Comparison of ENCODE assay signal across 9 mouse cellular contexts in genomic region chr2:109676618-109676974, GRCm38 (mm10). TPM values are rescaled to one million over a fixed set of nuclear protein-coding genes. Genes with fewer than 3 reads are reported as not detected.
DNase-seq lines count a peak whose midpoint lies in the region; ATAC-seq and TF ChIP-seq lines count a peak whose summit lies in the region.
"Had no signal": no experiment of that assay in that cellular context is flagged by ENCODE, and none has a peak within 500 bp of the region (broad histone marks: within the 10 kb centered on the region; RNA-seq: fewer than 3 reads in every experiment).

No protein-coding gene starts in this region.

- 0 out of 2 replicates have a peak overlapping the region, but pooled peaks have one; percentile 37 for H3K4me3 ChIP-seq in lung, embryonic 14.5 days (ENCODE audit: low read depth, low read length)
- peak overlapping the region; percentile 62 for H3K4me3 ChIP-seq in hindbrain, embryonic 14.5 days (replicated peaks; ENCODE audit: low read length)
- H3K4me3 ChIP-seq in neural tube, embryonic 13.5 days, result peak overlapping the region; percentile 64

- no peak for DNase-seq in cerebellum, postnatal 36 days
- no peak for DNase-seq in lung, embryonic 14.5 days
- no peak for DNase-seq in lung, postnatal 25 days (ENCODE audit: low spot score)
- DNase-seq in hindbrain, embryonic 14.5 days (ENCODE audit: low spot score), result peak; percentile 34
- DNase-seq in embryo, embryonic 10 days (ENCODE audit: low spot score), result no peak
- DNase-seq in adrenal gland, postnatal 10 days, result no peak

- no peaks in the 10 kb centered on the region for H3K4me1 ChIP-seq in lung, embryonic 14.5 days (ENCODE audit: insufficient read depth)
- peaks cover 25% of the 10 kb centered on the region for H3K4me1 ChIP-seq in hindbrain, embryonic 14.5 days (replicated peaks; ENCODE audit: control insufficient read depth, insufficient read depth, low read length)
- H3K4me1 ChIP-seq in neural tube, embryonic 13.5 days (replicated peaks), result peaks cover 55% of the 10 kb centered on the region

- 5% methylated on average over 6 of the region's 6 CpGs for WGBS in lung, embryonic 14.5 days
- 0% methylated on average over 5 of the region's 6 CpGs for WGBS in hindbrain, embryonic 14.5 days
- WGBS in neural tube, embryonic 13.5 days, result under 1% methylated on average over 5 of the region's 6 CpGs

- no peak overlapping the region for H3K9ac ChIP-seq in lung, embryonic 14.5 days
- peak overlapping the region; percentile 87 for H3K9ac ChIP-seq in hindbrain, embryonic 14.5 days
- peak overlapping the region; percentile 82 for H3K9ac ChIP-seq in neural tube, embryonic 13.5 days
- H3K9ac ChIP-seq: stomach, embryonic 15.5 days had no signal

- H3K27ac ChIP-seq in lung, embryonic 14.5 days (ENCODE audit: low read depth), result no peak overlapping the region
- peak overlapping the region; percentile 98; the same call in 1 of the 2 replicates for H3K27ac ChIP-seq in hindbrain, embryonic 14.5 days
- 0 out of 2 replicates have a peak overlapping the region, but pooled peaks have one; percentile 33 for H3K27ac ChIP-seq in neural tube, embryonic 13.5 days (replicated peaks)
- H3K27ac ChIP-seq: stomach, embryonic 15.5 days had no signal

- H3K27me3 ChIP-seq in lung, embryonic 14.5 days (ENCODE audit: insufficient read depth, low read length), result peaks cover 63% of the 10 kb centered on the region
- H3K27me3 ChIP-seq in hindbrain, embryonic 14.5 days (ENCODE audit: control insufficient read depth, insufficient read depth, low read length), result peaks cover 43% of the 10 kb centered on the region
- H3K27me3 ChIP-seq in neural tube, embryonic 13.5 days, result peaks cover 72% of the 10 kb centered on the region

- no peak overlapping the region; the same call in 1 of the 2 replicates for H3K4me2 ChIP-seq in lung, embryonic 14.5 days
- peak overlapping the region; percentile 93 for H3K4me2 ChIP-seq in hindbrain, embryonic 14.5 days (replicated peaks)
- H3K4me2 ChIP-seq in neural tube, embryonic 13.5 days, result peak overlapping the region; percentile 91

- peak; percentile 10 for ATAC-seq in cerebellum, adult (ENCODE audit: insufficient number of reproducible peaks, low FRiP score, low TSS enrichment)
- no peak for ATAC-seq in lung, embryonic 14.5 days (ENCODE audit: insufficient read depth)
- ATAC-seq in hindbrain, embryonic 14.5 days (ENCODE audit: low FRiP score), result 0 out of 2 replicates have a peak, but pooled peaks have one; percentile 3
- ATAC-seq in neural tube, embryonic 13.5 days (ENCODE audit: low read depth), result no peak

- TF ChIP-seq CTCF in lung, embryonic 14.5 days (IDR thresholded peaks at IDR 0.05; ENCODE audit: low read depth), result no peak

- H3K36me3 ChIP-seq in lung, embryonic 14.5 days (ENCODE audit: insufficient read depth), result no peaks in the 10 kb centered on the region
- no peaks in the 10 kb centered on the region for H3K36me3 ChIP-seq in hindbrain, embryonic 14.5 days (replicated peaks; ENCODE audit: control insufficient read depth, insufficient read depth)
- H3K36me3 ChIP-seq in neural tube, embryonic 13.5 days, result no peaks in the 10 kb centered on the region
- H3K36me3 ChIP-seq: stomach, embryonic 15.5 days had no signal

- no peaks in the 10 kb centered on the region for H3K9me3 ChIP-seq in lung, embryonic 14.5 days (ENCODE audit: low read depth, low read length)
- H3K9me3 ChIP-seq in hindbrain, embryonic 14.5 days (ENCODE audit: control insufficient read depth, low read length), result no peaks in the 10 kb centered on the region
- no peaks in the 10 kb centered on the region for H3K9me3 ChIP-seq in neural tube, embryonic 13.5 days
- H3K9me3 ChIP-seq: stomach, embryonic 15.5 days had no signal

RNA-seq across cellular contexts. Expression of gene Bdnf, which starts 2.1 kb away (rescaled TPM):
- 0.76 and 0.91 TPM in 2 replicates for polyA plus RNA-seq in lung, embryonic 14.5 days (2014; fragmentation: Nextera tagmentation; extraction: Ambion mirVana)
- 4.2 and 5.3 TPM in 2 replicates for polyA plus RNA-seq in hindbrain, embryonic 14.5 days (2014; fragmentation: Nextera tagmentation; extraction: Ambion mirVana)
- polyA plus RNA-seq in neural tube, embryonic 13.5 days (2015; fragmentation: Nextera tagmentation; extraction: Ambion mirVana), result 3.1 and 3.2 TPM in 2 replicates
- total RNA-seq in adrenal gland, postnatal 10 days (2021), result under 1 TPM; 0.24 to 0.63 TPM

Comparison
In these comparisons a context has a peak if more than half of its experiments do, and no peak if none do; other contexts are left out.
1. ATAC-seq: peak in cerebellum, adult (single experiment) and hindbrain, embryonic 14.5 days (single experiment); none in lung, embryonic 14.5 days (single experiment) and neural tube, embryonic 13.5 days (single experiment).
2. Peak in every context shown above with its lines, with median percentiles within 50 percentile points of each other: H3K4me3 ChIP-seq.